Mouse (Mus musculus): ENCODE measurements around the gene Cd209d. TPM values are rescaled to one million over a fixed set of nuclear protein-coding genes. Genes with fewer than 3 reads are reported as not detected.
"Not testable (repeated sequence)": the region's sequence is repeated elsewhere in the genome, so short reads cannot be mapped to it uniquely, and the experiment has no call there.

Cd209d gene
- polyA plus RNA-seq (2014; fragmentation: Nextera tagmentation; extraction: Ambion mirVana): not detected in 2 replicates

DNA sequence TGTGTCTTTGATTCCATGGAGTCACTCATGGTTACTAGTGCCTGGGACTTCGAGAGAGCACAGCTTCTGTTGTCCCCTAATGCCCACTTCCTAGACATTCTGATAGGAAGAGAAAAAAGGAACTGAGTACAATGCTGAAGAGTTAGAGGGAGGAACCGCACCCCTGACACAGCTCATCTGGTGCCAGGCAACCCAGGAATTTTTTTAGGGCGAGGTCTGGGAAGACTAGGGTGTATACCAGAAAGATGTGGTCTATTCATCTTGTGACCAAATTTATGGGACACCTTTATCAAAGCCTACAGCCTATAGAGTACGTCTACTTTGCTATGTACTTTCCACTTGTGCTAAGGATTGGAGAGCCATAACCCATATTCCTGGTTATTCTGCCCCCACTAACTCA is at the start of gene Cd209d:
Gene Cd209d (minus strand): TSS at position 101 of the 400 bp plus-strand sequence.
- H3K4me1 ChIP-seq (replicated peaks; ENCODE audit: control insufficient read depth, insufficient read depth, low read length): no peaks in the 10 kb centered on the region
- no peaks in the 10 kb centered on the region for H3K27me3 ChIP-seq (replicated peaks; ENCODE audit: control insufficient read depth, insufficient read depth, low read length)
- H3K36me3 ChIP-seq (ENCODE audit: control insufficient read depth, insufficient read depth, low read length): no peaks in the 10 kb centered on the region
- H3K4me2 ChIP-seq: no peak within 1 kb of the TSS
- H3K27ac ChIP-seq (ENCODE audit: low read depth, low read length): no peak within 1 kb of the TSS
- H3K9me3 ChIP-seq (ENCODE audit: control insufficient read depth, low read length): 0 out of 2 replicates have a peak, but pooled peaks cover 3% of the 10 kb centered on the region
- ATAC-seq (replicated peaks; ENCODE audit: low FRiP score) (no peak), DNase-seq (ENCODE audit: low spot score) (no peak)
- no peak within 1 kb of the TSS for H3K9ac ChIP-seq (ENCODE audit: low read depth, low read length)
- WGBS: 60% methylated on average over 4 of the region's 4 CpGs
- H3K4me3 ChIP-seq (ENCODE audit: low read depth, low read length): no peak within 1 kb of the TSS

DNA sequence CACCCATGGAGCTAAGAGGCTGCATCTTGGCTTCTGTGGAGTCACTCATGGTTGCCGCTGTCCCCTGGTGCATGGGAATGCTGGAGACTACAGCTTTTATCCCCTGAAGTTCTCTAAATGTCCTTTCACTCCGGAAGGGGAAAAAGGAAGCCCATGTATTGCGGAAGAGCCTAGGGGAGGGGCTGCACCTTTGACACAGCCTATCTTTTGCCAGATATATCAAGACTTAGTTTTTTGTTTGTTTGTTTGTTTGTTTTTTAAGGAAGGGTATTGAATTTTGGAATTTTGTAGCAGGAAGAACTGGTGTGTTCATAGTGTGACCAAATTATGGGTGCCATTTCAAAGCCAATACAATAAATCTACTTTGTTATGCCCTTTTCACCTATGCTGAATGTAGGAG is 48.4 kb upstream of the Cd209d start, which contains the start of gene Cd209b:
Gene Cd209b (minus strand): TSS at position 101 of the 400 bp plus-strand sequence.
- Histone ChIP-seq H3K27ac (ENCODE audit: low read depth, low read length) (no peak within 1 kb of the TSS), H3K27me3 (replicated peaks; ENCODE audit: control insufficient read depth, insufficient read depth, low read length) (no peaks in the 10 kb centered on the region), H3K4me3 (ENCODE audit: low read depth, low read length) (no peak within 1 kb of the TSS), H3K9ac (ENCODE audit: low read depth, low read length) (no peak within 1 kb of the TSS), H3K4me1 (replicated peaks; ENCODE audit: control insufficient read depth, insufficient read depth, low read length) (no peaks in the 10 kb centered on the region), H3K4me2 (no peak within 1 kb of the TSS), H3K36me3 (ENCODE audit: control insufficient read depth, insufficient read depth, low read length) (no peaks in the 10 kb centered on the region), H3K9me3 (ENCODE audit: control insufficient read depth, low read length) (no peaks in the 10 kb centered on the region)
- no peak for ATAC-seq (replicated peaks; ENCODE audit: low FRiP score)
- 74% methylated on average over 3 of the region's 3 CpGs for whole genome bisulfite sequencing
- no peak for DNase-seq (ENCODE audit: low spot score)

DNA sequence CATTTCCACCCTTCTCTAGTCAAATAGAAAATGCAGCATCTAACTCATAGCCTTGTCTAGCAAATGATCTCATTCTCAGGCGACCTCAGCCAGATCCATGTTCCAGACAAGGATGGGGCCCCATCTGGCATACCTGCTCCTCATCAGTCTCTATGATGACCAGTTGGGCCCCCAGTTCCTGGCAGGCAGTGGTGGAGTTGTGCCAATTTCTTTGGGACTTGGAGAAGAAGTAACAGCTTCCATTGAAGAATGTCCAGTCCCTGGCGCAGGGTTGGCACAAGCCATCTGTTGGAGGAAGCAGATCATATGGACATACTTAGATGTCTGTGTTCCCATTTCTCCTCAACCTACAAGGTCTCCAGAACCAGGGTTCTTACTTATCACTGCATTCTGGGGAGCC is 2.2 kb downstream of the Cd209d start:
- no peak for ATAC-seq (replicated peaks; ENCODE audit: low FRiP score)
- no peaks in the 10 kb centered on the region for H3K4me1 ChIP-seq (replicated peaks; ENCODE audit: control insufficient read depth, insufficient read depth, low read length)
- WGBS: 73% methylated on average over 2 of the region's 2 CpGs

DNA sequence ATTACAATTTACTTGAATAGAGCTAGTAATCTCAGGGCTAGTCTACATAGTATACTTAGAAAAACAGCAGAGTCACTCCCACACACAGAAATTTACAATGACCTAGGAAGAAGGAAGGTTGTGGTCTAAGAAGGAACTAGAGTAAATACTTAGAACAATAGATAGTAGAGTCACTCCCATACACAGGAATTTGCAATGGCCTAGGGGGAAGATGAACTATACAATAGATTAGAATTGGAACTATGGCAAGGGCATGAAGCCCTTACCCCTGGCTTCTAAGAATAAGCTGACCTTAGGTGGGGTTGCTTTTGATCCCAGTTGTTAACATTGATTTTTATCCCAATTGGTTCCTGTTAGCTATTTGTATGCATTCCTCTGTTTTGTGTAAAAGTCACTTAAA is 15.6 kb downstream of the Cd209d start:
- H3K9ac ChIP-seq (ENCODE audit: low read depth, low read length); H3K9me3 ChIP-seq (ENCODE audit: control insufficient read depth, low read length); H3K27me3 ChIP-seq (replicated peaks; ENCODE audit: control insufficient read depth, insufficient read depth, low read length); H3K4me2 ChIP-seq; ATAC-seq (replicated peaks; ENCODE audit: low FRiP score); H3K27ac ChIP-seq (ENCODE audit: low read depth, low read length); H3K36me3 ChIP-seq (ENCODE audit: control insufficient read depth, insufficient read depth, low read length); H3K4me1 ChIP-seq (replicated peaks; ENCODE audit: control insufficient read depth, insufficient read depth, low read length); H3K4me3 ChIP-seq (ENCODE audit: low read depth, low read length); DNase-seq (ENCODE audit: low spot score): not testable (repeated sequence)

More for the DNA sequence above, 2.2 kb downstream of the Cd209d start:
- Histone ChIP-seq H3K4me2 (no peak overlapping the region), H3K4me3 (ENCODE audit: low read depth, low read length) (no peak overlapping the region), H3K9ac (ENCODE audit: low read depth, low read length) (no peak overlapping the region), H3K36me3 (ENCODE audit: control insufficient read depth, insufficient read depth, low read length) (no peaks in the 10 kb centered on the region), H3K27ac (ENCODE audit: low read depth, low read length) (no peak overlapping the region), H3K27me3 (replicated peaks; ENCODE audit: control insufficient read depth, insufficient read depth, low read length) (no peaks in the 10 kb centered on the region), H3K9me3 (ENCODE audit: control insufficient read depth, low read length) (0 out of 2 replicates have a peak, but pooled peaks cover 3% of the 10 kb centered on the region)
- no peak for DNase-seq (ENCODE audit: low spot score)

DNA sequence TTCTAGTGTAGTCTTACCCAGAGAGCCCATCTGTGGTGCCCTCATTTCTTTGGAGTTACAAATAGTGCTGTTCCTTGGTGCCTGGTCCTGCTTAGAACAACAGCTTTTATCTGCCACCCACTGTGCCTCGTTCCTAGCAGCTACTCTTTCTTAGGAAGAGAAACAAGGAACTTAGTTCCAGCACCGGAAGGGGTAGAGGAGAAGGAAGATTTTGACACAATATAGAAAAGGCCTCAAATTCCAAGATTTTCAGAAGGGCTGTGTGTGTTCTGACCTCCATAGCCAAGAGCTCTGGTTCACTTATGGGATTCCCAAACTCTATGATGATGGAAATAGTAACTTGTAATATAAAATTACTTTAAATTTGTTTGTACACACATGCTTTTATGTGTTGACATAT is 24.1 kb downstream of the Cd209d start, which contains the start of gene Cd209e:
Gene Cd209e (minus strand): TSS at position 101 of the 400 bp plus-strand sequence.
- ATAC-seq (replicated peaks; ENCODE audit: low FRiP score): no peak
- no peak within 1 kb of the TSS for H3K4me2 ChIP-seq
- no peak within 1 kb of the TSS for H3K4me3 ChIP-seq (ENCODE audit: low read depth, low read length)
- H3K9ac ChIP-seq (ENCODE audit: low read depth, low read length): no peak within 1 kb of the TSS
- H3K27me3 ChIP-seq (replicated peaks; ENCODE audit: control insufficient read depth, insufficient read depth, low read length): no peaks in the 10 kb centered on the region
- no peak for DNase-seq (ENCODE audit: low spot score)
- H3K4me1 ChIP-seq (replicated peaks; ENCODE audit: control insufficient read depth, insufficient read depth, low read length): no peaks in the 10 kb centered on the region
- 67% methylated on average over 2 of the region's 2 CpGs for WGBS
- H3K9me3 ChIP-seq (ENCODE audit: control insufficient read depth, low read length): no peaks in the 10 kb centered on the region
- H3K36me3 ChIP-seq (ENCODE audit: control insufficient read depth, insufficient read depth, low read length): no peaks in the 10 kb centered on the region
- no peak within 1 kb of the TSS for H3K27ac ChIP-seq (ENCODE audit: low read depth, low read length)

Other genes starting within 250 kb of the Cd209d start
- 97.5 and 105 TPM in 2 replicates for gene Stxbp2, start 247.6 kb downstream of the Cd209d start, polyA plus RNA-seq (2014; fragmentation: Nextera tagmentation; extraction: Ambion mirVana)
- 0.29 and 0.40 TPM in 2 replicates for gene Retn, start 222.8 kb downstream of the Cd209d start, polyA plus RNA-seq (2014; fragmentation: Nextera tagmentation; extraction: Ambion mirVana)
- gene Mcemp1, start 212.8 kb downstream of the Cd209d start, polyA plus RNA-seq (2014; fragmentation: Nextera tagmentation; extraction: Ambion mirVana): 0.52 and 1.0 TPM in 2 replicates
- 7.3 and 11.4 TPM in 2 replicates for gene Fcor, start 206.2 kb downstream of the Cd209d start, polyA plus RNA-seq (2014; fragmentation: Nextera tagmentation; extraction: Ambion mirVana)
- 29.5 and 31.6 TPM in 2 replicates for gene Trappc5, start 202.3 kb downstream of the Cd209d start, polyA plus RNA-seq (2014; fragmentation: Nextera tagmentation; extraction: Ambion mirVana)
- gene Fcer2a, start 184.4 kb downstream of the Cd209d start, polyA plus RNA-seq (2014; fragmentation: Nextera tagmentation; extraction: Ambion mirVana): 0.10 TPM in 1 of 2 replicates, not detected in the other
- 0.92 and 1.8 TPM in 2 replicates for gene Clec4g, start 157.9 kb downstream of the Cd209d start, polyA plus RNA-seq (2014; fragmentation: Nextera tagmentation; extraction: Ambion mirVana)
- 0.23 TPM in 1 of 2 replicates, not detected in the other for gene Cd209a, start 129.6 kb downstream of the Cd209d start, polyA plus RNA-seq (2014; fragmentation: Nextera tagmentation; extraction: Ambion mirVana)
- gene Cd209e, start 24.2 kb downstream of the Cd209d start, polyA plus RNA-seq (2014; fragmentation: Nextera tagmentation; extraction: Ambion mirVana): not detected in 2 replicates
- gene Cd209b, start 48.3 kb upstream of the Cd209d start, polyA plus RNA-seq (2014; fragmentation: Nextera tagmentation; extraction: Ambion mirVana): not detected in 2 replicates
- 0.55 and 0.69 TPM in 2 replicates for gene Cd209c, start 76.2 kb upstream of the Cd209d start, polyA plus RNA-seq (2014; fragmentation: Nextera tagmentation; extraction: Ambion mirVana)
- not detected in 2 replicates for gene Cd209f, start 227.3 kb upstream of the Cd209d start, polyA plus RNA-seq (2014; fragmentation: Nextera tagmentation; extraction: Ambion mirVana)